Mouse (Mus musculus): ENCODE measurements at regions not wholly inside any gene's neighbourhood (a gene's known extent, or its start where the extent isn't known, plus 50 kb on each side); places are given as distances from the start of the nearest gene placed in this dataset.
A peak's percentile ranks its signal among the peaks of the same experiment; 100 is the strongest.

DNA sequence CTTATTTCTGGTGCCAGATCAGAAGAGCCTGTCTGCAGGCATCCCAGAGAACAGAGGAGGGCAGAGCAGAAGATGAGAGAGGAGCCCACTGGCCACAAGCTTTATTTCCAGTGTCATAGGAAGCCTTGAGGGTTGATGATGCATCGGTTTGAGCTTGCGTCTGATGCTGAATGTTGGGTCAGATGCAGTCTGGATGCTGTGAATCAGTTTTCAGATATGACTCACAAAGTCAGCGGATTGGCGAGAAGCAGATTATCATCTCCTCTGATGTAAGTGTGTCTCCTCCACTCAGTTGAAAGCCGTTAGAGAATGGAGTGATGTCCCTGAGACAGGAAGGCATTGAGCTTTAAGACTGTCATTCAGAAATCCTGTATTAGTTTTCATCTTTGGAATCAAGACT lies 197.3 kb upstream of the Gm6793 start:
- no peak for DNase-seq (ENCODE audit: low spot score)

GRCm38 (mm10) chr8:112196423-112196822 lies 181.6 kb upstream of the Gm6793 start:
- DNase-seq (ENCODE audit: low spot score) = no peak

DNA sequence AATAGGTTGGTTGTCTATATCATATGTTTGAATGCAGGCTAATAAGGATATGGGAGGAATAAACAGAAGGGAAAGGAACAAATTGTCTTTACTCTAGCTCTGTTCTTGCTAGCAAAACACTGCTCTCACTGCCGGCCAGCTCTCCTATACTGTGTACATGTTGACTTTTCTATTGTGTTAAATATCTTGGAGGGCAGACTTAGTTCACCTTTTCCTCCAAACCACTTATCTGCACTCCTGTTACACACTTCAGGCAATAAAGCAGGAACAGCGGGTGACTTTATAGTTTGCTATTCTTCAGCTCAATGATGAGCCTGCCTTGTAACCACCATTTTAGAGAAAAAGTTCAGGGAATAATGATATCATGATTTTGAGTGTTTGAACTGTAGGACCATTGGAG lies 181.0 kb upstream of the Gm6793 start:
- DNase-seq (ENCODE audit: low spot score) = no peak

- DNase-seq (ENCODE audit: low spot score) = no peak
Measured at GRCm38 (mm10) chr8:112191846-112192245, 177.0 kb upstream of the Gm6793 start.

GRCm38 (mm10) chr8:112189698-112190097 lies 174.9 kb upstream of the Gm6793 start:
- DNase-seq (ENCODE audit: low spot score) = no peak

- DNase-seq (ENCODE audit: low spot score) = no peak
Measured at GRCm38 (mm10) chr8:112170184-112170583, 155.3 kb upstream of the Gm6793 start.

DNA sequence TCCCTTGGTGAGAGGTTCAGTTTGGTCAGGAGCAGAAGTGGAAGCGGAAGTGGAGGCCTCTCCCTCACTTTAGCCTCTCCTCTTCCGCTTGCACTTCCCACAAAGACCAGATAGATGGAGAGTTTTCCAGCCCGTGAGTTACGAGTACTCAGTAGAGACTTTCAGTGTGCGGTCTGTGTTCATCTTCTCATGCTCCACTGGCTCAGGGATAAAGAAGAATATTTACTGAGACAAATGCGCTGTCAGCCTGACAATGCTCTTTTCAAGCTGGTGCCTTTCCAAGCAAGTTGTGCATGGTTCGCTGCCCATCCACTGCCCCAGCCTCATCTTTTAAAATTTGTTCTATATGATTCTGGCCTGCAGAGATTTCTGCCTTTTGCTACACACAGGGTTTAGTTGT lies 141.8 kb upstream of the Gm6793 start:
- DNase-seq (ENCODE audit: low spot score) = no peak

GRCm38 (mm10) chr8:112138924-112139323 lies 124.1 kb upstream of the Gm6793 start:
- DNase-seq (ENCODE audit: low spot score) = peak; percentile 7

- DNase-seq (ENCODE audit: low spot score) = no peak
Measured at GRCm38 (mm10) chr8:112130196-112130595, 115.4 kb upstream of the Gm6793 start.

GRCm38 (mm10) chr8:112128833-112129518 lies 114.1 kb upstream of the Gm6793 start:
- peak; percentile 51 for DNase-seq (ENCODE audit: low spot score)

GRCm38 (mm10) chr8:112111950-112112349 lies 97.1 kb upstream of the Gm6793 start:
- no peak for DNase-seq (ENCODE audit: low spot score)

DNA sequence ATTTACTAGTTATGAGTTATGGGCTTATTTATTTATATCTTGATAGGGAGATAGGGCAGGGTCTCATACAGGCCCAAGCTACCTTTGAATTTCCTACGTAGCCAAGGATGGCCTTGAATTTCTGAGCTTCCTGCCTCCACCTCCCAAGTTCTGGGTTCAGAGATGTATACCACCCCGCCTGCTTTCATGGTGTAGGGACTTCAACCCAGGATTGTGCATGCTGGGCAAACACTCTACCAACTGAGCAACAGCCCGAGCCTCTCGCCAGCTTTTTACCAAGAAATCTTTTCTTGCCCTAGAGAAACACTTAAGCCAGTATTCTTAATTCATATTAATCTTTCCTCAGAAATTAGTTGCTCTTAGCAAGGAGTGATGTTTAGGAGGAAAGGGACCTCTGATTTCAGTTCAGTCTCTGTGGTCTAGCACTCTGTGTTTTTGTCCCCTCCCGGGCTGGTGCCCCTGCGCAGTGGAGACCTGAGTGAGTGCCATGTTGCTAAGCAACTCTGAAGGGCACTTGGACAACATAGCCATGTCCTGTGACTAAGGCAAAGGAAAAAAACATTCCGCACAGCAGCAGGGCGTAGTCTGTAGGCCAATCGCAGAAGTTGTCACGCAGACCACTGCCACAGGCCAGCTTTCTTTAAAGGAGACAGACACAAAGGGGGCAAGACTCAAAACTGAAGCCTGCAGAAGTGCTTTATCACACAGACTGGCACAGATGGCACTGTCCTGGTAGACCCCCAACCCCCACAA lies 83.2 kb upstream of the Gm6793 start:
- peak; percentile 20 for DNase-seq (ENCODE audit: low spot score)

GRCm38 (mm10) chr8:112094881-112095280 lies 80.0 kb upstream of the Gm6793 start:
- no peak for DNase-seq (ENCODE audit: low spot score)

GRCm38 (mm10) chr8:112093554-112093953 lies 78.7 kb upstream of the Gm6793 start:
- no peak for DNase-seq (ENCODE audit: low spot score)

- DNase-seq (ENCODE audit: low spot score) = no peak
Measured at GRCm38 (mm10) chr8:112092831-112093230, 78.0 kb upstream of the Gm6793 start.

- no peak for DNase-seq (ENCODE audit: low spot score)
Measured at GRCm38 (mm10) chr8:112078621-112079020, 63.8 kb upstream of the Gm6793 start.

DNA sequence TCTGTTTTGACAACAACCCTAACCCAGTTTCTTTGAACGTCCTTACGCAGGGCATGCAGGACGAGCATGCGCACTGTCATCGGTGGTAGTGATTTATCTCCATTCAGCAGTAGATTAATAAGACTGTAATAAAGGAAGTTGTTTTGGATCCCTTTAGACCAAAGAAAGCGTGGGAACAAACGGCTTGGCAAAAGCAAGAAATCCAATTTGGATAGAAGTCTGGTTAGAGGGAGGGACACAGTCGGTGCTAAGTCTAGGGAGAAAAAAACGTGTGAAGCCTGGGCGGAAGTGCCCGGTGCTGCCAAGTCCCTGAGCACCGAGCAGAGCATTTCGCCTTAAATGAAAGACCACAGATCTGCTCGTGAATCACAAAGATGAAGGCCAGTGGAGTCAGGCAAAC lies 57.4 kb upstream of the Gm6793 start:
- DNase-seq (ENCODE audit: low spot score) = no peak

- no peak for DNase-seq (ENCODE audit: low spot score)
Measured at GRCm38 (mm10) chr8:112070251-112070650, 55.4 kb upstream of the Gm6793 start.
